Mouse (Mus musculus) gastrocnemius, postnatal 36 days (tissue): ENCODE measurements around the gene Fbxl14. TPM values are rescaled to one million over a fixed set of nuclear protein-coding genes. Genes with fewer than 3 reads are reported as not detected.
"Not testable (repeated sequence)": the region's sequence is repeated elsewhere in the genome, so short reads cannot be mapped to it uniquely, and the experiment has no call there.

Experiments
- DNase-seq, 2 experiments: peaks; one replicate each; pipeline ENCODE4 v3.0.0; 2022
- intact Hi-C: fragments of 180-260 bp; cut with DNase I; formaldehyde crosslinking; loops from one replicate; pipeline ENCODE4 v1.15.1; 2025
- total RNA-seq, 2 experiments: library from RNA; stranded (reverse); gene quantifications; 2 replicates each; pipeline ENCODE4 v1.2.3; 2021

Fbxl14 gene
- total RNA-seq, 2 experiments from 2014 or later: 10.3 to 10.7 TPM

GRCm38 (mm10) chr6:119466921-119467784 is 12.3 kb upstream of the Fbxl14 start:
- DNase-seq: peak in 1 of 2 experiments; percentile 39
- intact Hi-C loops: no loop called here

DNA sequence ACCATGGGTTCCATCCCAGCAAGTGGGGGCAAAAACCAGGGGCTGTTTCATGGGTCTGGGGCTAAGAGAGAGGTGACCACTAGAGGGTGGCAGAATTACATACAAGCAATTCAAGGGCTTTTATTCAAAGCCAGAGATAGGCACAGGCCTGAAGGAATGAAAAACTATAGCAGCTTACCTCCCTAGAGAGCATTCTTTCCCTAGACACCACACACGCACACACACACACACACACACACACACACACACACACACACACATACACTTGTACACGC is 11.7 kb upstream of the Fbxl14 start:
- intact Hi-C loops: no loop called here
- DNase-seq: no peak

DNA sequence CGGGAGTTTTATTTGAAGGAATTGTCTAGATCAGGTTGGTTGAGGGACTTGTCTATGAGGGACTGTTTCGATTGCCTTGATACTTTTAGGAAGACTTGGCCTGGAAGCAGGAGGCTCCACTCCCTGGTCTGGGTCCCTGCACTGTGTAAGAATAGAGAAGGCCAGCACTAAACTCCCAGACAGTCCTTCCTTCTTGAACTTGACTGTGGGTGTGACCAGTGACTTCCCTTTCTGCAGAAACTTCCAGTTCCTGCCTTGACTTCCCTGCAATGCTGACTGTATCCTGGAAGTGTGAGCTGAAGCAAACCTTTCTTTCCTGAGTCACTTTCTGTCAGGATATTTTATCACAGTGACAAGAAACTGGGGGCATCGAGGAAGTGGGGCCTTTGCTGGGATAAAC is 8.7 kb upstream of the Fbxl14 start:
- DNase-seq: no peak
- intact Hi-C loops: no loop called here

DNA sequence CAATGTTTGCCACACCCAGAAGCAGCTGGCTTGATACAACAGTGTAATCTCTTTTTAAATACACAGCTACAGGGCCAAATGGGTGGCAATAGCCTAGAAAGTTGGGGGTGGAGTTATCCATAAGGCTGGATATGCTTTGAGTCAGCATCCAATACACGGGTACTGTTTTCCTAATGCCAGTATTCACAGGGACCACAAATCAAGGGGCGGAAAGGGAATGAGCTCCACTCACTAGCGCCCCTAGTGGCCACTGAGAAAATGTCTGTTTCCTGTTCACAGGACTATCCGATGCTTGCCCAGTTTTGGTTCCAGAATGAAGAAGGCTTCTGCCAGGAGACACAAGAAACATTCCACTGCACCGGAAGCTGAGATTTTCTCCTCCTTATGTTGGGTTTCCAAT is 7.3 kb upstream of the Fbxl14 start:
- peak; percentile 48 to 57 for DNase-seq
- intact Hi-C loops: no loop called here

GRCm38 (mm10) chr6:119472705-119473104 is 6.8 kb upstream of the Fbxl14 start:
- no peak for DNase-seq

GRCm38 (mm10) chr6:119473446-119473845 is 6.0 kb upstream of the Fbxl14 start:
- intact Hi-C loops: no loop called here
- DNase-seq: no peak

More at GRCm38 (mm10) chr6:119472705-119473104, 6.8 kb upstream of the Fbxl14 start:
- intact Hi-C loops: no loop called here

DNA sequence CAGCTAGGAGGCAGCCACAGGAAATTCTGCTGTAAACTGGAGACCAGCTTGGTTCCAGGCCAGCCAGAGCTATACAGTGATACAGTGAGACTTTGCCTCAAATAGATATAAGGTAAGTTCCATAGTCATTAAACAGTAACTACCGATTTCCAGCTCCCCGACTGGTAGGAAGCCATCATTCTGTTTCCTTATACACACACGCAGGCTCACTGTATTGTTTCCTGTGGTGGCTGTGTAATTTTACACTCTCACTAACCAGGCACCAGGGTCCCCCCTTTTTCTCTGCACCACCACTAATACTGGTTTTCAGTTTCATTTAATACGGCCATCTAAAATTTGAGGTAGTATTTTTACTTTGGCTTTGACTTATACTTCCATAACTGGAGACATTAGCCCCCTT is 5.5 kb upstream of the Fbxl14 start:
- intact Hi-C loops: no loop called here

GRCm38 (mm10) chr6:119475988-119476387 is 3.5 kb upstream of the Fbxl14 start:
- intact Hi-C loops: no loop called here
- DNase-seq: no peak

More for the DNA sequence above, 5.5 kb upstream of the Fbxl14 start:
- DNase-seq: no peak

- intact Hi-C loops: no loop called here
These were observed 1.7 kb upstream of the Fbxl14 start for GRCm38 (mm10) chr6:119477686-119478310.

DNA sequence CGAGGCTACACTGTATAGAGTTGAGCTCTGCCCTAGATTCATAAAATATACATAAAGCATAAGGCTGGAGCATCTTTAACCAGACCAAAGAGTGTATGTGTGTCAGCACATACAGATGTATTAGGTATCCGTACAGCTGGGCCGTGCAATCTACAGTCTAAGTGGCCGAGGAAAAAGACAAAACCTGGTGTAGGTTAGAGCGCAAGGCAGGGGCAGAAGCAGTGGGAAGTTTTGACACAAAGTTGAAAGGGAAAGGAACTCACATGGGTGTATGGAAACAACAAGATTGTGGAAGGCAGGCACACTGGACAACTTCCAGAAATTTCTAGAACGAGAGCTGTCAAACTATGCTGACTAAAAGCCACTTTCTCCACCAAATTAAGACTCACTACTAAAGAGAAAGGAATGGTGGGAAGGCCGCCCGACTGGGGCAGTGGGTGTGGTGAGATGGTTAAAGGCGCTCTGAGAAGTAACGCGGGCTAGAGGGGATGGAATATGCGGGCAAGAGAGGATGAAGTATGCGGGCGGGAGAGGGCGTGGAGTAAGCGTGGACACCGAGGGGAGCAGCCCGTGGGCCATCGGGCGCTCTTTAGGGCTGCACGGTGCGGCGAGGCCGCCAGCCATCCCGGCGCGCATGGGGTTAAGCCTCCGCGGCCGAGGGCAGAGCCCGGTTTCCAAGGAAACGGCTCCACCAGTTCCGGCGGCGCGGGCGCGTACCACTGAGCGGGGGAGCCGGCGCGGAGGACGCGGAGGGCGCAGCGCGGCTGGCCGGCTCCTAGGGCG is 717 bp upstream of the Fbxl14 start:
- DNase-seq: peak; percentile 77 to 86
- intact Hi-C loops: no loop called here

More at GRCm38 (mm10) chr6:119477686-119478310, 1.7 kb upstream of the Fbxl14 start:
- no peak for DNase-seq

DNA sequence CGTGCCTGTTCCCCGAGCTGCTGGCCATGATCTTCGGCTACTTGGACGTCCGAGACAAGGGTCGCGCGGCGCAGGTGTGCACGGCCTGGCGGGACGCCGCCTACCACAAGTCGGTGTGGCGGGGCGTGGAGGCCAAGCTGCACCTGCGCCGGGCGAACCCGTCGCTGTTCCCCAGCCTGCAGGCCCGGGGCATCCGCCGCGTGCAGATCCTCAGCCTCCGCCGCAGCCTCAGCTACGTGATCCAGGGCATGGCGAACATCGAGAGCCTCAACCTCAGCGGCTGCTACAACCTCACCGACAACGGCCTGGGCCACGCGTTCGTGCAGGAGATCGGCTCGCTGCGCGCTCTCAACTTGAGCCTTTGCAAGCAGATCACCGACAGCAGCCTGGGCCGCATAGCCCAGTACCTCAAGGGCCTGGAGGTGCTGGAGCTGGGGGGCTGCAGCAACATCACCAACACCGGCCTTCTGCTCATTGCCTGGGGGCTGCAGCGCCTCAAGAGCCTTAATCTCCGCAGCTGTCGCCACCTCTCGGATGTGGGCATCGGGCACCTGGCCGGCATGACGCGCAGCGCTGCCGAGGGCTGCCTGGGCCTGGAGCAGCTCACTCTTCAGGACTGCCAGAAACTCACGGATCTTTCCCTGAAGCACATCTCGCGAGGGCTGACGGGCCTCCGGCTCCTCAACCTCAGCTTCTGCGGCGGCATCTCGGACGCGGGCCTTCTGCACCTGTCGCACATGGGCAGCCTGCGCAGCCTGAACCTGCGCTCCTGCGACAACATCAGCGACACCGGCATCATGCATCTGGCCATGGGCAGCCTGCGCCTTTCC is 623 bp downstream of the Fbxl14 start:
- intact Hi-C loops: no loop called here
- DNase-seq: peak; percentile 17 to 48

DNA sequence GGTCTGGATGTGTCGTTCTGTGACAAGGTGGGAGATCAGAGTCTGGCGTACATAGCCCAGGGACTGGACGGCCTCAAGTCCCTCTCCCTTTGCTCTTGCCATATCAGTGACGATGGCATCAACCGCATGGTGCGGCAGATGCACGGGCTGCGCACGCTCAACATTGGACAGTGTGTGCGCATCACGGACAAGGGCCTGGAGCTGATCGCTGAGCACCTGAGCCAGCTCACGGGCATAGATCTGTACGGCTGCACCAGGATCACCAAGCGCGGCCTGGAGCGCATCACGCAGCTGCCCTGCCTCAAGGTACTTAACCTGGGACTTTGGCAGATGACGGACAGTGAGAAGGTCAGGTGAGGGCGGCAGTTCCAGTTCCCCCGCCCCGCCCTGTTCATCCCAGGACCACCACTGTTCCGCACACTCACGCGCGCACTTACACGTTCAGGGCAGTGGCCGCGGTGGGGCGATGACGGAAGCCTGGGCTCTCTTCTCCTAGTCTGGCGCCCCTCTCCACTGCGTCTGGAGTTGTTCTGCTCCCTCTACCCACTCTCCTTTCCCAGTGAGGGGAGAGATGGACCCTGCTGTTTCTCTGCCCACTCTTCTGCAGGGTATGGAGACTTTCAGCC is 1.4 kb downstream of the Fbxl14 start:
- DNase-seq: no peak
- intact Hi-C loops: no loop called here

DNA sequence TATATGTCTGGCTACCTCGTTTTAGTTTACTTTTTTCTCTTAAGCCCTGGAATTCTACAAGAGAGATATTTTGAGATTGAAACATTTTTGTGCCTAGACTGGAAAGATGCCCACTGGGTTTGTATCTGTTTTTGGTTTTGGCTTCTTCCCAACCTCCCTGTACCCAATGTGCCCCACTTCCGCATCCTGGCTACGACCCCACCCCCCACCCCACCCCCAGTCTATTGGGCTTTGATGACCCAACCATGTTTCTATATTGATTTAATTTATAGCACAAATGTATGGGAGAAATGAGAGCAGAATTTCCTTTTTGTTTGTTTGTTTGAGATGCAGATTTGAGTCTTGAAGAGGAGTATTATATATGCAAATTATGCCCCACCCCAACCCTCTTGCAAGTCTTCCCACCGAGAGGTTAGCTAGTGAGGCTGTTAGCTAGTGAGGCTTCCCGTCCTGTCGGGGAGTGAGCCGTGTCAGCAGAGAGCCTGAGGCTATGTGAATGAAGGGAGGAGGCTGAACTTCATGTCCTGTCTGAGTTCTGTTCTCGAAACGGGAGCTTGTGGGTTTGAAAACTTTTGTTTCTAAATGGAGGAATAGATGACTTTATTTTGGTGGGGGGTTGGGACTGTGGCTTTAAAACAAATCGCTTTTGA is 2.4 kb downstream of the Fbxl14 start:
- DNase-seq, intact Hi-C loops: not testable (repeated sequence)

GRCm38 (mm10) chr6:119482958-119483600 is 3.6 kb downstream of the Fbxl14 start:
- intact Hi-C loops: no loop called here
- peak; percentile 24 to 28 for DNase-seq

GRCm38 (mm10) chr6:119485486-119485885 is 6.0 kb downstream of the Fbxl14 start:
- intact Hi-C loops: loop anchor here (5.0 kb wide), 2 partner anchors 442 to 592 kb away; no protein-coding TSS in a partner anchor
- no peak for DNase-seq

DNA sequence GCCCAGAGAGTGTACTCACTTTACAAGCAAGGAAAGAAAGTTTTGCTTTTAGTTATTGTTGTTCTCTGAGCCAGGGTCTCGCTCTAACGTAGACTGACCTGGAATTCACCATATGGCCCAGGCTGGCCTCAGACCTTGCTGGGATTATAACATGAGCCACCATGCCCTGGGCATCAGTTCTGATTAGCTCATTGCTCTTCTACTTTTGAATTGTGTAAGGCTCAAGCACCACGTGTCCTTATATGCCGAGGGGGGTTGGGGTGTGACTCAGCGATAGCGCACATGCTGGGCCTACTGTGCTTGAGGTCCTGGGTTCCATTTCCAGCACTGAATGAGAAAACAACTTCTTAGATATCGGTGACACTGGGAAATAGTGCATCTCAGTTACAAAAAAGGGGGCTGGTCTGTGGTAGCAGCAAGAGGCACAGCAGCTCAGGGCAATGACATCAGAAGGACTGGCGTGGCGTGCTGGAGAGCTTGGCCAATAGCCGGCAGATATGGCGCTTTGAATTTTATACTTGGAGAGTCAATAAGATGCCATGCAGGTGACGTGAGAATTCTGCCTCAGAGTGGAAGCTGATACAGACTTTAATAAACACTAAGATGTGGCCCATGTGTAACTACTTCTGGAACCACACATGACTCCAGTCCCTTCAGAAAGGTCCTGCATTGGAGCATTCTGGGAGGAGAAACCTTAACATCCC is 7.1 kb downstream of the Fbxl14 start:
- no peak for DNase-seq

DNA sequence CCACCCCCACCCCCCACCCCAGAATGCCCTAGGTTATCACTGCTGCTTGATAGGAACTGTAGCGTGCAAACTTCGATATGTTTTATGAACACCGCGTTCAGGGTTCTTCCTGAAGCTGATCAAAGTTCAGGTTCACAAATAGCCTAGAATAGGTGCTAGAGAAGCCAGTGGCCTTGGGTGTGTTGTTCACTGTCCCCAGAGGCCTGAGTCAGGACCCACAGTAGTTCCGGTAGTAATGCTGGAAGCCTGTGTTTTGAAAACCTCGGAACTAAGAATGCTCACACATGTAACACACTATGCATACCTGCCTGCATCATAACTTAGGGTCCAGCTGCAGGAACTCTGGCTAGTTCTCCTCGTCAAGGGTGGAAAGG is 7.6 kb downstream of the Fbxl14 start:
- no peak for DNase-seq
- intact Hi-C loops: loop anchor here (5.0 kb wide), 2 partner anchors 440 to 590 kb away; no protein-coding TSS in a partner anchor

More for the DNA sequence above, 7.1 kb downstream of the Fbxl14 start:
- intact Hi-C loops: loop anchor here (5.0 kb wide), 2 partner anchors 441 to 591 kb away; no protein-coding TSS in a partner anchor

DNA sequence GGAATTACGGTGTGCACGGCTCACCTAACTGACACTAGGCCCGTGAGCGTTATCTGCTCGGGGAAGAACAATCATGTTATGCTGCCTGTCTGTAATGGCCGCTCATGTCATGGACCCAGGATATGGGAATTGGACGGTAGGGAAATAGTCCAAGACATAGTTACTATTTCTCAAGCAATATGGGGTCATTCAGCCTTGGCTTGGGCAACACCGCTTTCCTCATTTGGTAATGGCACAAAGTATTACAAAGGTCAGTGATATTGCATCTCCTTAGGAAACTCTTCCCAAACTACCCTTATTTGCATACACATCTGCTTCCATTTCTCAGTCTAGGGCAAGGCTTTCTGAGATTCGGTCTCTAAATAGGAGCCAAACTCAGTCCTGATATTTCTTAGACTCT is 8.2 kb downstream of the Fbxl14 start:
- intact Hi-C loops: loop anchor here (5.0 kb wide), 2 partner anchors 440 to 590 kb away; no protein-coding TSS in a partner anchor
- DNase-seq: no peak
